Mouse (Mus musculus): ENCODE measurements at regions not wholly inside any gene's neighbourhood (a gene's known extent, or its start where the extent isn't known, plus 50 kb on each side); places are given as distances from the start of the nearest gene placed in this dataset.

GRCm38 (mm10) chr2:9422686-9423085 is 458.4 kb upstream of the 4930412O13Rik start:
- no peak overlapping the region for H3K9ac ChIP-seq (ENCODE audit: low read length)
- no peak for ATAC-seq (replicated peaks; ENCODE audit: low FRiP score)
- no peak overlapping the region for H3K27ac ChIP-seq (ENCODE audit: low read depth, low read length)
- H3K36me3 ChIP-seq (ENCODE audit: control insufficient read depth, insufficient read depth, low read length) = no peaks in the 10 kb centered on the region
- H3K4me2 ChIP-seq (ENCODE audit: low read depth, low read length, severe bottlenecking) = no peak overlapping the region
- H3K9me3 ChIP-seq (ENCODE audit: control insufficient read depth, low read length) = no peaks in the 10 kb centered on the region
- 87% methylated on average over 8 of the region's 8 CpGs for WGBS
- no peak for DNase-seq (ENCODE audit: low spot score)
- 0 out of 2 replicates have a peak, but pooled peaks cover 2% of the 10 kb centered on the region for H3K4me1 ChIP-seq (replicated peaks; ENCODE audit: control insufficient read depth, insufficient read depth, low read length)
- H3K4me3 ChIP-seq (ENCODE audit: low read depth, low read length) = no peak overlapping the region
- no peaks in the 10 kb centered on the region for H3K27me3 ChIP-seq (ENCODE audit: control insufficient read depth, insufficient read depth, low read length)

DNA sequence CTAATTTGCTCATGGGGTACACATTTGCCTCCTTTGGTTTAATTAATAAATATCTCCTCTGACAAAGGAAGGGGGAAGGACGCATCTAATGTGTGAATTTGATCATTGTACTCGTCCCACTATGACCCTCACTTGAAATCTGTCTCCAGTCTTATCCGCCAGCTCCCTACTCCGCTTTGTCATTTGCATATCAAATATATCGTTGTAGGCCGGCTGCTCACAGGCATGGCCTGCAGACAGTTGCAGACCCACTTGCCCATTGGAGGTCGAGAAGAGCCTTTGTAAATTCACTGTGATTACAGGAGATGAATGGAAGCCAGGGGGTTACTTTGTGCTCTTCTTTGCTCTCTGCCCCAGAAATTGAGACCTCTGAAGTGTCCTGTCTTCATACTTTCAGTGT is 457.5 kb upstream of the 4930412O13Rik start:
- H3K4me2 ChIP-seq (ENCODE audit: low read depth, low read length, severe bottlenecking) = no peak overlapping the region
- ATAC-seq (replicated peaks; ENCODE audit: low FRiP score) (no peak; the same call in 1 of the 2 replicates), DNase-seq (ENCODE audit: low spot score) (no peak)
- 0 out of 2 replicates have a peak, but pooled peaks cover 2% of the 10 kb centered on the region for H3K4me1 ChIP-seq (replicated peaks; ENCODE audit: control insufficient read depth, insufficient read depth, low read length)
- no peak overlapping the region for H3K4me3 ChIP-seq (ENCODE audit: low read depth, low read length)
- H3K27ac ChIP-seq (ENCODE audit: low read depth, low read length) = no peak overlapping the region
- H3K27me3 ChIP-seq (ENCODE audit: control insufficient read depth, insufficient read depth, low read length) = no peaks in the 10 kb centered on the region
- H3K36me3 ChIP-seq (ENCODE audit: control insufficient read depth, insufficient read depth, low read length) = no peaks in the 10 kb centered on the region
- no peak overlapping the region for H3K9ac ChIP-seq (ENCODE audit: low read length)
- 19% methylated on average over 7 of the region's 7 CpGs for WGBS
- H3K9me3 ChIP-seq (ENCODE audit: control insufficient read depth, low read length) = no peaks in the 10 kb centered on the region

DNA sequence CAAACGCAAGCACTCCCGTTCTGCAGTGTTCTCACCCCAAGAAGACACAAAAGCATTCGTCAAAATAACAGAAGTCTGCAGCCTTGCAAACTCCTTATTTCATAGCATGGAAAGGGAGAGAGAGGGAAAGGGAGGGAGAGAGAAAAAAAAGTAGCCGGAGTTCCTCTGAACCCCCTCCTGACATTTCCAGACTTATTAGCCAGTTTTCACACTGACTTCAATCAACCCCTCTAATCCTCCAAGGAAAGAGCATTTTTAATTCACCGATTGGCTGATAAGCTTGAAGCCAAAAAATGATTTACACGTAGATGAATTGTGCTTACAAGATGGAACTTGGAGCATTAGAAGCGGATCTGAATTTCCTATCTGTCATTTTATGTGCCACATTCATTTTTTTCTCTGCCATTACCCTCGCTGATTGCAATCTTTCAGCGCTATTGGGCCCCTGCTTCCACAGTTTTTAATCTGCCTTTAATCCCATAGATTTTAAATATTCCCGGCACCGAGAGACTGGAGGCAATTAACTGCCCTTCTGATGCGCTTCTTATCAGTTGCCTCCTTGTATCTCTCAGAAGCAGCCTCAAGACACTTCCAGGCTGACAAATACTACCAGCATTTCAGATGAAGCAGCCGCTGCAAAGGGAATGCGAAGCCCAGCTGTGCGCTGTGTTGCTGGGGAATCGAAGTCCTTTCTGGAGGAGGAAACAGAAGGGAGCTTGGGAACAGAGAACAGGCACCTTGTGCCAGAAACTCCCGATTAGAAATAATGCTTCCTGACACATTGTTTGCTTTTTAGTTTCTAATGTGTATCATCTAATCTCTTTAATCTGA is 447.7 kb upstream of the 4930412O13Rik start:
- Histone ChIP-seq H3K27ac (ENCODE audit: low read depth, low read length) (no peak overlapping the region), H3K9ac (ENCODE audit: low read length) (no peak overlapping the region), H3K4me3 (ENCODE audit: low read depth, low read length) (no peak overlapping the region), H3K36me3 (ENCODE audit: control insufficient read depth, insufficient read depth, low read length) (no peaks in the 10 kb centered on the region), H3K4me2 (ENCODE audit: low read depth, low read length, severe bottlenecking) (no peak overlapping the region), H3K4me1 (replicated peaks; ENCODE audit: control insufficient read depth, insufficient read depth, low read length) (no peaks in the 10 kb centered on the region), H3K27me3 (ENCODE audit: control insufficient read depth, insufficient read depth, low read length) (no peaks in the 10 kb centered on the region), H3K9me3 (ENCODE audit: control insufficient read depth, low read length) (no peaks in the 10 kb centered on the region)
- ATAC-seq (replicated peaks; ENCODE audit: low FRiP score) = no peak
- 26% methylated on average over 17 of the region's 17 CpGs for WGBS
- DNase-seq (ENCODE audit: low spot score) = no peak

DNA sequence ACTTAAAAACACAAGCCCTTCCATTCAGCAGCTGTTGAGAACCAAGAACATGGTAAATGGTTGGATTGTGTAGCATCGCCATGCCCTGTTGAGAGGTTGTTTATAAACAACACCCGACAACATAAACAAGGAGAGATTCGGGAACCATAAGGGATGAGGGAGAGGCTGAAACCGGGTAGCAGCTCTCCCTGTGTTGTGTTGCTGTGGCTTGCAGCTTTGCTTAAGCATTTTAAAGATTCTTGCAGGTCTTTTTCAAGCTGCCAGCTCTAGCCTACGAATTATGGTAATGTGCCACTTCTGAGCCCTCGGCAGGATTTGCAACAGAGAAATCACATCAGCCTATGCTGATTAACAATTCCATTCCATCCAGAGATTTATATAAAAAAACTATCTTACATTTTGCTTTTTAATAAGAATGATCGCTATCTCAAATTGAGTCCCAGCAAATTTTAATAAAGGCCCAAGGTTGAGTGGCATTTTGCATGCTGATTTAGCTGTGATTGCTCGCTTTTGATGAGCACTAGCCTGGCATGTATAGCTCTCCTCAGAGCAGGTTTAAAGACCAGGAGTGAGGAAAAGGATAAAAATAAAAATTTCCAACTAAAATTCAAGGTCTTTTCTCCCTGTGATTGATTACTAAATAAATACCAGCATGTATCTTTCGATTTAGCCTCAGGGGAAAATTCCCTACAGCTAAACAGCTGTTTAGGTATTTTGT is 445.7 kb upstream of the 4930412O13Rik start:
- DNase-seq (ENCODE audit: low spot score) (no peak), ATAC-seq (replicated peaks; ENCODE audit: low FRiP score) (no peak)
- no peaks in the 10 kb centered on the region for H3K27me3 ChIP-seq (ENCODE audit: control insufficient read depth, insufficient read depth, low read length)
- H3K9me3 ChIP-seq (ENCODE audit: control insufficient read depth, low read length) = no peaks in the 10 kb centered on the region
- no peak overlapping the region for H3K4me3 ChIP-seq (ENCODE audit: low read depth, low read length)
- H3K9ac ChIP-seq (ENCODE audit: low read length) = no peak overlapping the region
- no peak overlapping the region for H3K27ac ChIP-seq (ENCODE audit: low read depth, low read length)
- H3K4me2 ChIP-seq (ENCODE audit: low read depth, low read length, severe bottlenecking) = no peak overlapping the region
- 76% methylated on average over 9 of the region's 9 CpGs for WGBS
- H3K4me1 ChIP-seq (replicated peaks; ENCODE audit: control insufficient read depth, insufficient read depth, low read length) = no peaks in the 10 kb centered on the region
- H3K36me3 ChIP-seq (ENCODE audit: control insufficient read depth, insufficient read depth, low read length) = no peaks in the 10 kb centered on the region

DNA sequence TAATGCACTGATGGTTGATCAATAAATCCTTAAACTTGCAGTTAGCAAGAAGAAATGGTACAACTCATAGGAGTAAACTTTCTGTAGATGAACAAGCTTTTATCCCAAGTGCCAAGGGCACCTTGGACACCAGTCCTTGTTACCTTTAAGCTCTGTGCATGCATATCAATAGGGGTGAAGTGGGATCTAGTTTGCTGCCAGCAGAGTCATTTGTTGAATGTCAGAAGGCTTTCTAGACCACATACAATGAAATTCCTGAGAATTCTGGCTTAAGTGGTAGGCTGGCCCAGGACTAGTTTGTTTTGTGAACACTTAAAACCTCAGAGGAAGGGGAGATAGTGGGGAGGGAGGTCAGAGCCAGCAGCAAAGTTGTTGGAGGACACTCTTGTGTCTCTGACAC is 437.9 kb upstream of the 4930412O13Rik start:
- H3K9ac ChIP-seq (ENCODE audit: low read length) = no peak overlapping the region
- H3K36me3 ChIP-seq (ENCODE audit: control insufficient read depth, insufficient read depth, low read length) = no peaks in the 10 kb centered on the region
- no peaks in the 10 kb centered on the region for H3K9me3 ChIP-seq (ENCODE audit: control insufficient read depth, low read length)
- DNase-seq (ENCODE audit: low spot score) = no peak
- no peaks in the 10 kb centered on the region for H3K27me3 ChIP-seq (ENCODE audit: control insufficient read depth, insufficient read depth, low read length)
- no peak overlapping the region for H3K27ac ChIP-seq (ENCODE audit: low read depth, low read length)
- H3K4me1 ChIP-seq (replicated peaks; ENCODE audit: control insufficient read depth, insufficient read depth, low read length) = no peaks in the 10 kb centered on the region
- ATAC-seq (replicated peaks; ENCODE audit: low FRiP score) = no peak
- no peak overlapping the region for H3K4me3 ChIP-seq (ENCODE audit: low read depth, low read length)
- no peak overlapping the region for H3K4me2 ChIP-seq (ENCODE audit: low read depth, low read length, severe bottlenecking)

DNA sequence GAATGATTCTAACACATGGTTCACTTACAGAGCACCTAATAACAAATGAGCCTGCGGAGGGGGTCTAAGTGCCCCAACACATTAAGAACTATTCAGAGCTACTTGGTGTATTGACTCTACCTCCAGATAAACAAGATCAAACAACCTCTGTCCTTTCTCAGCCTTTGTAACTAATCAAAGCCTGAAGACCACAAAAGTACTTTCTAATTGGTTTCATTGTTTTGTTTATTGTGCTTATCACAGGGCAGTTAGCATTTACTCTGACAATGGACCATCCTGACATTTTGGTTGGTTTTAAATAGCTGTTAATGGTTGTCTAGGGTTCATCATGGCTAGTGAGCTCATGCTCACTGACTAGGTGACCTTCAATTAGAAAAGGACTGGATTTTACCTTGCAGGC is 435.2 kb upstream of the 4930412O13Rik start:
- Histone ChIP-seq H3K27me3 (ENCODE audit: control insufficient read depth, insufficient read depth, low read length) (no peaks in the 10 kb centered on the region), H3K9me3 (ENCODE audit: control insufficient read depth, low read length) (no peaks in the 10 kb centered on the region), H3K36me3 (ENCODE audit: control insufficient read depth, insufficient read depth, low read length) (no peaks in the 10 kb centered on the region), H3K4me3 (ENCODE audit: low read depth, low read length) (no peak overlapping the region), H3K27ac (ENCODE audit: low read depth, low read length) (no peak overlapping the region), H3K4me1 (replicated peaks; ENCODE audit: control insufficient read depth, insufficient read depth, low read length) (no peaks in the 10 kb centered on the region), H3K9ac (ENCODE audit: low read length) (no peak overlapping the region), H3K4me2 (ENCODE audit: low read depth, low read length, severe bottlenecking) (no peak overlapping the region)
- DNase-seq (ENCODE audit: low spot score) (no peak), ATAC-seq (replicated peaks; ENCODE audit: low FRiP score) (no peak)
- WGBS = 90% methylated on average over 1 of the region's 1 CpGs

DNA sequence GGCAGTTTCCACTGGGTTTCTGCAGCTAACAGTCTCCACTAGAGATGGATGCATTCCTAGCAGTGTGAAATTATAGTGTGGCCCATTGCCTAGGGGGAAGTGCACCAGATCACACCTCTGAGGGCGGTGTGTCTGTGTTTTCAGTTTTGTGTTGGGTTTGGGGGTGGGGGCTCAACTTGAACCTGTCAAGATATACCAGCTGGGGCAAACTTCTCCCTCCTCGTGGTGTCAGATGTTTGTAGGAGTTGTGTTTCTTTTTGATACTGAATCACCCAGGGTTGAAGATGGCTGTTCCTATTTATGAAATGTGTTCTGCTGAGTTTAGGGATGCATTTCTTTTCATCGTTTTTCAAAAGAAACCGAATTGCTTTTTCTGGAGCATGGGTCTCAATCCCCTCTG is 416.6 kb upstream of the 4930412O13Rik start:
- no peaks in the 10 kb centered on the region for H3K27me3 ChIP-seq (ENCODE audit: control insufficient read depth, insufficient read depth, low read length)
- H3K4me3 ChIP-seq (ENCODE audit: low read depth, low read length) = no peak overlapping the region
- no peak for DNase-seq (ENCODE audit: low spot score)
- no peaks in the 10 kb centered on the region for H3K4me1 ChIP-seq (replicated peaks; ENCODE audit: control insufficient read depth, insufficient read depth, low read length)
- H3K27ac ChIP-seq (ENCODE audit: low read depth, low read length) = no peak overlapping the region
- no peak for ATAC-seq (replicated peaks; ENCODE audit: low FRiP score)
- no peaks in the 10 kb centered on the region for H3K36me3 ChIP-seq (ENCODE audit: control insufficient read depth, insufficient read depth, low read length)
- H3K4me2 ChIP-seq (ENCODE audit: low read depth, low read length, severe bottlenecking) = no peak overlapping the region
- no peak overlapping the region for H3K9ac ChIP-seq (ENCODE audit: low read length)
- H3K9me3 ChIP-seq (ENCODE audit: control insufficient read depth, low read length) = no peaks in the 10 kb centered on the region
- 78% methylated on average over 4 of the region's 4 CpGs for WGBS

GRCm38 (mm10) chr2:9464818-9465217 is 416.2 kb upstream of the 4930412O13Rik start:
- no peak overlapping the region for H3K4me2 ChIP-seq (ENCODE audit: low read depth, low read length, severe bottlenecking)
- no peak overlapping the region for H3K27ac ChIP-seq (ENCODE audit: low read depth, low read length)
- H3K36me3 ChIP-seq (ENCODE audit: control insufficient read depth, insufficient read depth, low read length) = no peaks in the 10 kb centered on the region
- H3K9me3 ChIP-seq (ENCODE audit: control insufficient read depth, low read length) = no peaks in the 10 kb centered on the region
- no peak overlapping the region for H3K4me3 ChIP-seq (ENCODE audit: low read depth, low read length)
- no peak for DNase-seq (ENCODE audit: low spot score)
- no peaks in the 10 kb centered on the region for H3K4me1 ChIP-seq (replicated peaks; ENCODE audit: control insufficient read depth, insufficient read depth, low read length)
- ATAC-seq (replicated peaks; ENCODE audit: low FRiP score) = no peak
- WGBS = 62% methylated on average over 5 of the region's 5 CpGs
- H3K9ac ChIP-seq (ENCODE audit: low read length) = no peak overlapping the region
- no peaks in the 10 kb centered on the region for H3K27me3 ChIP-seq (ENCODE audit: control insufficient read depth, insufficient read depth, low read length)

All from forebrain, embryonic 11.5 days (tissue).